Mouse (Mus musculus) left cerebral cortex, adult 18-20 months (tissue): ENCODE measurements around the gene Tspan14. TPM values are rescaled to one million over a fixed set of nuclear protein-coding genes. Genes with fewer than 3 reads are reported as not detected.

Experiments
- DNase-seq, 2 experiments: peaks; one replicate each; pipeline ENCODE4 v3.0.0; 2021 to 2022; ENCODE audit warnings: low spot score in 2 of 2, mixed read lengths in 1 of 2
- total RNA-seq, 2 experiments: library from RNA; stranded (reverse); gene quantifications; 2 replicates each; pipeline ENCODE4 v1.2.3; 2021

Gene Tspan14
- total RNA-seq, 2 experiments from 2014 or later: 41.8 to 45.3 TPM

- DNase-seq: no peak
Measured at GRCm38 (mm10) chr14:40953381-40953780, 13.2 kb downstream of the Tspan14 start.

- no peak for DNase-seq
Measured at GRCm38 (mm10) chr14:40952715-40953114, 13.9 kb downstream of the Tspan14 start.

- DNase-seq: no peak
Measured at GRCm38 (mm10) chr14:40952301-40952700, 14.3 kb downstream of the Tspan14 start.

- no peak for DNase-seq
Measured at GRCm38 (mm10) chr14:40949730-40950614, 16.6 kb downstream of the Tspan14 start.

GRCm38 (mm10) chr14:40949047-40949446 lies 17.6 kb downstream of the Tspan14 start:
- no peak for DNase-seq

GRCm38 (mm10) chr14:40948522-40948921 lies 18.1 kb downstream of the Tspan14 start:
- DNase-seq: no peak

- no peak for DNase-seq
Measured at GRCm38 (mm10) chr14:40947431-40948394, 18.9 kb downstream of the Tspan14 start.

GRCm38 (mm10) chr14:40943802-40944201 lies 22.8 kb downstream of the Tspan14 start:
- no peak for DNase-seq

- no peak for DNase-seq
Measured at GRCm38 (mm10) chr14:40942429-40942828, 24.2 kb downstream of the Tspan14 start.

- DNase-seq: no peak
Measured at GRCm38 (mm10) chr14:40938380-40938987, 28.1 kb downstream of the Tspan14 start.

- DNase-seq: no peak
Measured at GRCm38 (mm10) chr14:40937052-40937451, 29.6 kb downstream of the Tspan14 start.

GRCm38 (mm10) chr14:40935481-40935880 lies 31.1 kb downstream of the Tspan14 start:
- no peak for DNase-seq

- no peak for DNase-seq
Measured at GRCm38 (mm10) chr14:40935054-40935453, 31.6 kb downstream of the Tspan14 start.

- DNase-seq: no peak
Measured at GRCm38 (mm10) chr14:40933328-40933727, 33.3 kb downstream of the Tspan14 start.

GRCm38 (mm10) chr14:40932225-40932624 lies 34.4 kb downstream of the Tspan14 start:
- no peak for DNase-seq

GRCm38 (mm10) chr14:40931115-40931829 lies 35.3 kb downstream of the Tspan14 start:
- DNase-seq: no peak

- no peak for DNase-seq
Measured at GRCm38 (mm10) chr14:40929943-40930342, 36.7 kb downstream of the Tspan14 start.

GRCm38 (mm10) chr14:40928897-40929296 lies 37.7 kb downstream of the Tspan14 start:
- DNase-seq: no peak

- DNase-seq: no peak
Measured at GRCm38 (mm10) chr14:40927041-40927440, 39.6 kb downstream of the Tspan14 start.

- DNase-seq: no peak
Measured at GRCm38 (mm10) chr14:40924378-40925113, 42.1 kb downstream of the Tspan14 start.
